Mouse (Mus musculus): ENCODE measurements at regions not wholly inside any gene's neighbourhood (a gene's known extent, or its start where the extent isn't known, plus 50 kb on each side); places are given as distances from the start of the nearest gene placed in this dataset.
A peak's percentile ranks its signal among the peaks of the same experiment; 100 is the strongest.

- DNase-seq (ENCODE audit: low spot score in 2 of 2) = no peak
Observed at GRCm38 (mm10) chr8:64542501-64542900, 150.4 kb downstream of the Cpe start.

GRCm38 (mm10) chr8:64539846-64540472 lies 152.9 kb downstream of the Cpe start:
- no peak for DNase-seq (ENCODE audit: low spot score in 2 of 2)

DNA sequence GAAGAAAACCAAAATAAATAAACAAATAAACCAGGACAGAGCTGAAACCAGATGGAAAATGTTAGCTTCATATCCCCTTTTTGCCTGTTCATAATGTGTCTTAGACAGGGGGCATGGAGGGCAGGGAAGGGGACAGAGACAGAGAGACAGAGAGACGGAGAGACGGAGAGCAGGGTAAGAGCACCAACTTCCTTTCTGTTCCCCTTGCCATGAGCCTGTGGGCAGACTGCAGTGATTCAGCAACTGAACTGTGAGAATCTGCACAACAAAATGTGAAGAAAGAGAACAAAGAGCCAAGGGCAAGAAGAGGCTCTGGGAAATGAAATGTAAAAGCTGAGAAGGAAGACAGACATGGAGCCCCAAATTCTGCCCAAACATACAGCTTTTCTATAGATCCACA lies 161.1 kb downstream of the Cpe start:
- DNase-seq (ENCODE audit: low spot score in 2 of 2) = no peak

GRCm38 (mm10) chr8:64522441-64523102 lies 170.3 kb downstream of the Cpe start:
- DNase-seq (ENCODE audit: low spot score in 2 of 2) = no peak

GRCm38 (mm10) chr8:64519650-64520049 lies 173.2 kb downstream of the Cpe start:
- DNase-seq (ENCODE audit: low spot score in 2 of 2) = no peak

- DNase-seq (ENCODE audit: low spot score in 2 of 2) = peak in 1 of 2 experiments; percentile 22
Observed at GRCm38 (mm10) chr8:64515923-64516322, 176.9 kb downstream of the Cpe start.

DNA sequence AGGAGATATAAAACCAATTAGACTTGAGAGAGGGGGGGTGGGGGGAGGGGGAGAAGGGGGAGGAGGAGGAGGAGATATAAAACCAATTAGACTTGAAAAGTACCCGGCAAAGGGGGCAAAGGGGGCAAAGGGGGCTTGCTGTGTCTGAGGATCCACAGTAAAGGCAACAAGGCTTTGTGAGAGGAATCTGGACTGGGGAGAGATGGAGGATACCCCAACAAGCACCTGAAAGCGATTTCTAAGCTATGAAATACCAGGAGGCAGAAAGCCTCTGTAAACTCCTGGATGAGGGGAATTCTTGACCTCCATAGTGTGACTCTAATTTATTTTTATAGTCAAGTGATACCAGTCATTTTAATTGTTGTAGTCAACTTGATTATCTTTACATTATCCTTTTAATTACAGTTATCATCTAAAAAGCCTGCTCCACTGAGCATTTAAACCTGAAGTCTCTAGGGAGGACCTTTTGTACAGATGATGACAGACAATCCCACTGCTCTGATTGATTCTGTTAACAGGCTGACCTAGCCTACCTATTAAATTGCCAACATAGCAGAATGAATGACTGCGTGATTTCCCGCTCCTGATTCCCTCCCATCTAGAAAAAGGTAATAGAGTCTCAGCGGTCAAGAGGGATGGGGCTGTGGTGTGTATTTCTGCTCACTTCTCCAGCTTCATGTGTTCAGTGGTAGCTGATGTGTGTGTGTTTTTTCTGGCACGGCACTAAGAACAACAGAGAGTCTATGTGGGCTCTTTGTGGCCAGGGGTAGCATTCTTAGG lies 195.4 kb downstream of the Cpe start:
- DNase-seq (ENCODE audit: low spot score in 2 of 2) = no peak

DNA sequence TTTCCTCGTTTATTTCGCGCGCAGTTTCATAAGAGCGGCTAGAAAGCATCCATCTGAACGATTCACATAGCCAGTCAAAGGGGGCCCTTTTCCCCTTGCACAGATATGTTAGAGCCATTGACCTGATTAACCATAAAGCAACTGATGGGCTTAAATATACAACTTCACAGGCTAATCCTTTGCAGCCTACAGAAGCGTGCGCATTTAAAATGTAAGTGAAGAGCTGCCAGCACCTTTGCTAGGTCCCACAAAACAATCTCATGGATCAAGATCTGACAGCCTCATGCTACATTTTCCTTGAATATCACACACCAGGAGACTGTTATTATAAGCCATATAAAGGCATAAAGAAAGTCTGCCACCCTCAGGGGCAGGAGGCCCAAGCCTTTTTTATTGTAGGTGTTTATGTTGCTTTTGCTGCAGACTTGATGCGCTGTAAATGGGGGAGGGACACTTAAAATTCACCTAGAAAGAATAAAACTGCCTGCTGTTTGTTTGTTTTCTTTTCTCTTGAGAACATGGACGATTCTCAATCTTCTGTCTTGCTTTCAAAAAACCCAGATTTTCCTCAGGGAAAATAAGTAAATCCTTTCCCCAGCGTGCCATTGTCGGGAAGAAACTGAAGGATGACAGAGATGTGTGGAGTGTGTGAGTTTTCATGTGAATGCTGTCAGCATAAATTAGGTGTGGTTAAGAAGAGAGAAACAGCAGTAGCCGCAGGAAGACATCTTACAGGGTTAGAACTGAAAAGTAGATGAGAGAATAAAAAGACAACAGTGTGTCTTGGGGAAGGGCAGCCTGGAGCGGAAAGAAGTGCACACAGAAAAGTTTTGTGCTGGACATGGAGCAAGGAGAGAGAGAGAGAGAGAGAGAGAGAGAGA lies 196.3 kb downstream of the Cpe start:
- no peak for DNase-seq (ENCODE audit: low spot score in 2 of 2)

DNA sequence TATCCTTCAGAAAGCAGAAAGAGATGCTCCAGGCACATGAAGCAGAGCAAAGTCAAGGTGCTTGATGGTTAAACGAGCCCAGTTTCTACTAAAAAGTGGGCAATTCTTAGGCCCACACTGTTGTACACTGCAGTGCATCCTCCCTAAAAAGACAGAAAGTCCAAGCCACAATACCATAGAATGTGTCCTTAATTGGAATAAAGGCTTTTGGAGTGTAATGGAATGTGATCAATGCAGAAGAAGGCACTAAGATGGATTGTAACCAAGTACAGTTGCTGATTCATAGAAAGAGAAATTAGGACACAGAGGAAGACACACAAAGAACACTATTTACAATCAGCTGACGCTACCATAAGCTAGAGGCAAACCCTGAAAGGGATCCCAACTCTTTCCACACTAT lies 201.3 kb downstream of the Cpe start:
- no peak for DNase-seq (ENCODE audit: low spot score in 2 of 2)

- DNase-seq (ENCODE audit: low spot score in 2 of 2) = no peak
Observed at GRCm38 (mm10) chr8:64488057-64488456, 204.8 kb downstream of the Cpe start.

GRCm38 (mm10) chr8:64473276-64473675 lies 219.6 kb downstream of the Cpe start:
- no peak for DNase-seq (ENCODE audit: low spot score in 2 of 2)

GRCm38 (mm10) chr8:64472801-64473270 lies 220.0 kb downstream of the Cpe start:
- DNase-seq (ENCODE audit: low spot score in 2 of 2) = no peak

DNA sequence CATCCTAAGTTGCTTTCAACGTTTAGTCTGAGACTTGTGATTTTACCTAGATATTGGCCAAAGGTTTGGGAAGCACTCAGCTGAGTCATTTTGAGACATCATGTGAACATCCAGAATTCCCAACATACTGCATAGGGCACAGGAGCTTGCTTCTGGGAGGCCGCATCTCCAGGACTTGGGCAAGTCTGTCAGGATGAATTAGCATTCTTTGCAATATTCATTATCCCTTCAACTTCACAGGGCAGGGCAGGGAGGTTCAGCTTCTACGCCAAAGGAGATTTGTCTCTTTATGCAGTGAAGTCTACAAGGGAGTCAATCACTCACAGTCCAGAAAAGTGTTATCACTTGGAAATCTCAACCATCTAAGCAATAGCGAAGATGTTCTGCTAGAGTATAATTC lies 231.7 kb downstream of the Cpe start:
- no peak for DNase-seq (ENCODE audit: low spot score in 2 of 2)

- no peak for DNase-seq (ENCODE audit: low spot score in 2 of 2)
Observed at GRCm38 (mm10) chr8:64456970-64457369, 235.9 kb downstream of the Cpe start.

DNA sequence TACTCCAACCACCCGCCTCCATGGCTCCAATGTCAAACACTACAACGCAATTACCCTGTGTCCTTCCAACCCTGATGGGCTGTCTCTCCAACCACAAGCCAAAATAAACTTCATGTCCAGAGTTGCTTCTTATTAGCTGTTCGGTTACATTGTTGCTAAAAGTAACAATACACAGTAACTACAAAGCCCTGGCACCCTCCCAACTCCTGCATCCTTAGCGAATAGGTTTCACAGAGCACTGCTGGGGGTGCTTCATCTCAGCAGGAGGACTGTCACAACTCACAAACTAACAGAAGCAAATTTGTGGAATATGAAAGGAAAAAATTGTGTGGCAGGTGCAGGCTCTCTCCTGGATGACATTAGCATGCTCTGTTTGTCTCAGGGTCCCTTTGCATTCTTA lies 238.1 kb downstream of the Cpe start:
- DNase-seq (ENCODE audit: low spot score in 2 of 2) = no peak

DNA sequence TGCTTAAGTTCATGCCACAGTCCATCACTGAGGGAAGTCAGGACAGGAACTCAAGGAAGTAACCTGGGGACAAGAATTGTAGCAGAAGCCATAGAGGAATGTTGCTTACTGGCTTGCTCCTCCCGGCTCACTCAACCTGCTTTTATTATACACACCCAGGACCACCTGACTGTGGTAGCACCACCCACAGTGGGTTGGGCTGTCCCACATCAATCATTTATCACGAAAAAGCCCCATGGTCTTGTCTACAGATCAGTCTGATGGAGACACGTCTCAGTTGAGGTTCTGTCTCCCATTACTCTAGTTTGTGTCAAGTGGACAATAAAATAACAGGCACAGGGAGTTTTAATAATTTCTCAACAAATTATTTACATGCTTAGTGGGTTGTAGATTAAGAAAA lies 239.3 kb upstream of the Tll1 start:
- DNase-seq (ENCODE audit: low spot score in 2 of 2) = no peak

DNA sequence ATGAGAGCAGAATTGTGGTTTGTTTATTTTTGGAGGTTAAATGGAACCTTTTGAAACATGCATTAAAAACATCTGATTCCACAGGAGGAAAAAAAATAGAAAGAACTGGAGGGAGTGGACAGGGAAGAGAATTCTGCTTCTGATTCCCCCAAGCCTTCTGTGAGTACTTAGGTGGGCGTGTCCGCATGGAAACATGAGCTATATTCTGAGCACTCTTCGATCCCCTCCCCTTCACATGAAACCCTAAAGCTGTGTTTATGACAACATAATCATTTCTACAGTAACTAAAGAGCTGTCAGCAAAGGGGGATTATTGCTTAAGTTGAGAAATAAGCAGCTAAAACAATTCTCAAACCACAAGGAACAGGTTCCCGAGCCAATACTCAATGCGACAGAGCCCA lies 238.4 kb upstream of the Tll1 start:
- DNase-seq (ENCODE audit: low spot score in 2 of 2) = no peak

GRCm38 (mm10) chr8:64438489-64438888 lies 232.4 kb upstream of the Tll1 start:
- DNase-seq (ENCODE audit: low spot score in 2 of 2) = no peak

DNA sequence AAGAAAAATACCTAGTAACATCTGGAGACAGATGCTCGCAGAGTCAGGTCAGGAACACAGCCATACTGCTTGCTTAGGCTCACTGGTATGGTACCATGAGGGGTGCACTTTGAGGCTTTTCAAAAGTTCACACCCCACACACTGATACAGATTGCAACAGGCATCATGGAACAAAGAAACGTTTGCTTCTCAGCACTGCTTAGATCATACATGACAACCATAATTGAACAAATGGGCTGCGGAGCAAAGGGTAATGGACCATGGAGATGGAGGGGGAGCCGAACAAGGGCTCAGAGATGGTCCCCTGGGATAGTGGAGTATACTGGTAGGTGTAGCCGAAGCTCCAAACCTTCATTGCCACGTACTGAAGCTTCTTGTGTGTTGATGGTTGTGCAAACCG lies 228.6 kb upstream of the Tll1 start:
- no peak for DNase-seq (ENCODE audit: low spot score in 2 of 2)

GRCm38 (mm10) chr8:64422850-64423214 lies 216.8 kb upstream of the Tll1 start:
- no peak for DNase-seq (ENCODE audit: low spot score in 2 of 2)

DNA sequence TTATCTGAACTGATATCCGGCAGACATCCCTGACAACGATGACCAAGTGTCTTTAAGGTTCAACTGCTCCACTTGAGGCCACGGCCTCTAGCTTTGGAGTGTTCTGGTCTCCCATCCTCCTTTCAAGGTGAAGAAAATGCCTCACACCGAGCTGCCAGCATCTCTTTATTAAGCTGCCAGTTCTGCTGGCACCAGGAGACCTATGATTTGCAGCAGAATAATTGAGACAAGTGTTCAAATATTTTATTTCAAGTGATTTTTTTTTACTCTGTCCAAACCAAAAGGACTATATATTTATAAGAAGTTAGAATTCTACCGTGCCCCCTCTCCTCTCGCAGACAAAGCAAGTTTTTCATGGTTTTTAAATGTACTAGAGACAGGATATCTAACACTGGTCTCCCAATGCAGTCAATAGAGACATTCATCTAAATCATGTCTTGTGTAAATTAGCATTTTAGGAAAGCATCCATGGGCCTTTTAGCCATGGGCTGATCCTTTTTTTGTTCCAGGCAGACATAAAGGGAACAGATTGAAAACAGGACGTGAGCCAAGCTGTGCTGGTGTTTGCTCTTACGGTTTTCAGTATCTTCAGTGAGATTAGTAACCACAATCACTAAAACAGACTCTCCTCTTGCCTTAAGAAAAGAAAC lies 216.3 kb upstream of the Tll1 start:
- DNase-seq (ENCODE audit: low spot score in 2 of 2) = no peak
